Mouse (Mus musculus): ENCODE results near the gene Gria4.
"Not testable (repeated sequence)": the region's sequence is repeated elsewhere in the genome, so short reads cannot be mapped to it uniquely, and the experiment has no call there.

Gene Gria4

DNA sequence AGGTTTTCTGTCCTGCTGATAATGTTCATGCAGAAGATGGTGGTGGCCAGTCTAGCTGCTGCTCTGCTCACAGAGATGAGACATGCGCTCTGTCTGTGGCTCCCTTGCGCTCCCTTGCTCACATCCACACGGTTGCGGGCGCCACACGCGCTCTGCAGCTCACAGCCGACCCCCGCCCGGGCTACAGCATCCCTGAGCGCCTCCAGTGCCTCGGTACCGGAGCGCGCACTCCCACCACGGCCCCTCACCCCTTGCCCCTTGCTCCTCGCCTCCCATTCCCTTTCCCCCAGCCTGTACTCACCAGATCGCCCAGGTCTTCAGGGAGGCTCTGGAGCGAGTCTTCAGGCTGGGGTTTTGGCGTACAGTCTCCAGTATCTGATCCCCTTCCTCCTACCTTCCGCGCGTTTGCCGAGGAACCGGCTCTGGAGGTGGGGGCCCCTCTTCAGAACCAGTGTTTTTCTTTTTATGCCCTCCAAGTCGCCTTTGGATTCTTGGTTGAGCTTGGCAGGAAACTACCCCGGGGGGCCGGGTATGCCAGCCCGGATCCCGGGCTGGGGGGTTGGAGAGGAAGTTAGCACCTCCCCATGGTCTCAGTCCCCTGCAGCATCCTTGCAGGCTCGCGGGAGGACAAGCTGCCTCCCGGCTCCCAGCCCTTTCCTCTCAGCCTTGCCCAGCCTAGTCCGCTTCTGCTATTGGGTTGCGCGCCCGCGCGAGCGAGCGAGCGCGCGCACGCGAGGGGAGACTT lies at the start of gene Gria4:
Gene Gria4 (minus strand): TSS at position 691 of the 745 bp plus-strand sequence.
- DNase-seq (ENCODE audit: low read depth in 1 of 2, low spot score in 2 of 2): no peak

DNA sequence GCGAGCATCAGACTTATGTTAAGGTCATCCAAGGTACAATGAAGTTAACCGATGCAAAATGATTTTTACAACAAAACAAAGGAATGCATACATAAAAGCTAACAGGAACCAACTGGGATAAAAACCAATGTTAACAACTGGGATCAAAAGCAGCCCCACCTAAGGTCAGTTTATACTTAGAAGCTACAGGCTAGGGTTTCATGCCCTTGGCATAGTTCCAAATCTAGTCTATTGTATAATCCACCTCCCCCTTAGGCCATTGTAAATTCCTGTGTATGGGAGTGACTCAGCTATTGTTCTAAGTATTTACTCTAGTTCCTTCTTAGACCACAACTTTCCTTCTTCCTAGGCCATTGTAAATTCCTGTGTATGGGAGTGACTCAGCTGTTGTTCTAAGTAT lies 14.9 kb upstream of the Gria4 start:
- not testable (repeated sequence) for DNase-seq (ENCODE audit: low read depth in 1 of 2, low spot score in 2 of 2)

DNA sequence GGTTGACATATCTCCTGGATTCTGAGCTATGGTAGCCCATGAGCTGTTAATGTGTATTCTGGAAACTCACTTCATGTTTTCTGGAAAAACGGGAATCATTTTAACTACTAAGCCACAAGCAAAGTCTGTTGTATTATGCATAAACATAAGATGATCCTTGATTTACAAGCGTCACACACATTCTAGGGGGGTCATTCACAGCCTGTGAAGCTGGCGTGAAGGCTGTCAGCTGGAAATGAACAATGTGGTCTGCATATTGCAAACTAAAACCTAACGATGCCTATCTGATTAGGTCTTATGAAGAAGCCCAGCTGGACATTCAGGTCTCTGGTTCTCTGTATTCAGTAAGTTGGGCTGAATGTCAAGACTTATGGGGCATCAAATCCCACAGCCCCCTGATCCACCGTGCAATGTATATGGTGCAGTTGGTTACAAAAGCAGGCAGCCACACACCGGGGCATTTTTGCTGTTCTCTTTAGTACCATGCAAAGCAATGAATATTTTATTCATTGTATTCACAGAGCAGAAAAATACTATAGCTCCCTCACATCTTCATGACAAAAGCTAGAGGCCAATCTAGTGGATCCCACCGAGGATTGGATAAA lies 7.2 kb upstream of the Gria4 start:
- no peak for DNase-seq (ENCODE audit: low read depth in 1 of 2, low spot score in 2 of 2)

DNA sequence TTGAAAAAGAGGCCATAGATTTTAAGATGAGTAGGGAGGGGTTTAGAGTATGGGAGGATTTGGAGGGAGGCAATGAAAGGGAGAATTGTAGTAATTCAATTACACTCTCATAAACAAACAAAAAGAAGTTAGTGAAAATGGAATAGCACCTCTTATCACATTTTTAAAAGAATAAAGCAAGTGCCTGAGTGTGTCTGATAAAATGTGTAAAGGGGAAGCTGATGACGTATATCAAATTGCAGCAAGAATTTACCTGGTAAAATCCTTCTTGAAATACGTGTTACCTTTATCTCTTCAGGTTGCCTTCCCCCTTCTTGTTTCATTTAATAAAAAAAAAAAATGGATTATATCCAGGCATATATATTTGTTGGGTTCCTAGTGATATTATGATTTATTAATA lies 1.4 kb upstream of the Gria4 start:
- no peak for DNase-seq (ENCODE audit: low read depth in 1 of 2, low spot score in 2 of 2)

GRCm38 (mm10) chr9:4796289-4796645 lies 233 bp upstream of the Gria4 start:
- DNase-seq (ENCODE audit: low read depth in 1 of 2, low spot score in 2 of 2): no peak

- DNase-seq (ENCODE audit: low read depth in 1 of 2, low spot score in 2 of 2): no peak
These were observed 959 bp downstream of the Gria4 start for GRCm38 (mm10) chr9:4795075-4795474.

GRCm38 (mm10) chr9:4794411-4794810 lies 1.6 kb downstream of the Gria4 start:
- DNase-seq (ENCODE audit: low read depth in 1 of 2, low spot score in 2 of 2): no peak

DNA sequence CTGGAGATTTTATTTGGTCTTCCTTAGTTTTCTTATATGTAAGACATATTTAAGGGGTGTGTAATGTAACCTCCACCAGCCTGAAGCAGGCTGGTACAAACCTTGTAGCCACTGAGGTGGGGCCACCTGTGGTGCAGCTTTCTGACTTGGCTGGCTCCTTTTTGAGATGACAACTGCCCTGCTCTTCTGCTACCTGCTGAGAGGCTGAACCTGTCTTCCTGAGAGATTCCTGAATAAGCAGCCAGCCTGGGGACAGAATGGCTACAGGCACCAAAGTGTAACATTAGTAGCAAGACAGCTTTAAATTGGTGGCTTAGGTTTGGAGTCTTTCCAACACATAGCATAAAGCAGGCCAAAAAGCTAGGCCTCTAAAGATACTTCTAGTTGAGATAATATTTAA lies 46.6 kb downstream of the Gria4 start:
- not testable (repeated sequence) for DNase-seq (ENCODE audit: low read depth in 1 of 2, low spot score in 2 of 2)

DNA sequence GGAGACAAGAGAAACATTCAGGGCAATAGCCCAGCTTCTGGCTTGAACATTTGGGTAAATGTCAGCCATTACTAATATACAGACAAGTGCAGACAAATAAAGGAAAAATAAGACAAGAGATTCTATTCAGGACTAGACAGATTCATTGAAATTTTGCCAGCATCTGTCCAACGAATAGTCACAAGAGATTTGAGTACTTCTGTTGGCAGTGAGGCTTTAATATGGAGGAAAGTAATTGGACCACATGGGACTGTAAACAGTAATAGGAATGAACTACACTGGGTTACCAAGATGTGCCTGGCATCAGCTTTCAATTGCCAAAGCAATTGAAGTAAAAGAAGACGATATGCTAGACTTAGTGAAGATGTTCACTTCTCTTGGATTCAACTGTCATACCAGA lies 81.9 kb downstream of the Gria4 start:
- DNase-seq (ENCODE audit: low read depth in 1 of 2, low spot score in 2 of 2): no peak

- no peak for DNase-seq (ENCODE audit: low read depth in 1 of 2, low spot score in 2 of 2)
These were observed 83.7 kb downstream of the Gria4 start for GRCm38 (mm10) chr9:4712367-4712766.

- no peak for DNase-seq (ENCODE audit: low read depth in 1 of 2, low spot score in 2 of 2)
These were observed 108.9 kb downstream of the Gria4 start for GRCm38 (mm10) chr9:4687149-4687548.

DNA sequence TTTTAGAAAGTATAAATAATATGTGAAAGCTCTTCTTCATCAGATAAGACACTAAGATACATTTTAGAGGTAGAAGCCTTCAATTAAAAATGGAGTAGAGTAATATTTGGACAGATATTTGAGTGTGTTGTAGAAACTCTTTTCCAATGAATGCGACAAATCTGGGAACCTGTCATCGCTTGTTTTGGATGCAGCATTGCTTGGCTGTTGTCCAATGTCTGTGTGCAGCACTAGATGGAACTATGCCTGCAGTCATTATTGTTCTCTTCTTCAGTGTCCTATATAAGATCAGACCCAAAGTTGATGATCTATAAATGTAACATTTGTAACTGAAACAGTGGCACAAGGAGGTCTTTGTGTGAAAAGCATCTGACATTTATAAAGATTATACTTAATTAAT lies 115.8 kb downstream of the Gria4 start:
- DNase-seq (ENCODE audit: low read depth in 1 of 2, low spot score in 2 of 2): no peak

DNA sequence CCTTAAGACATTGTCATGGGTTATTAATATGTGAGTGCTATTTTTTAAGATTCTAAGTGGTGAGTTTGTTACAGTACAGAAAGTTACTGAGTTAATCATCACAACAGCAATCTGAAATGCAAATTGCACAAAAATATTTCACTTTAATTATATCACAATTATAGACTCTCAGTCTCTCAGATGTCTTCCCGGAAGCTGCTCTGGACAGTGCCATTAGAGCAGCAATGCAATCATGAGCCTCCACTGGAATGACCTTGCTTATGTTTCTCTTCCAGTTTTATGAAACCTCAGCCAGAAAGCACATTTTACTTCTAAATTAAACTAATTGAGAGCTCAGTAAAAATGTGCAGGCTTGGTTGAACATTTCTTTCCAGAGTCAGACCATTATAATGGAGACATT lies 116.9 kb downstream of the Gria4 start:
- DNase-seq (ENCODE audit: low read depth in 1 of 2, low spot score in 2 of 2): no peak

DNA sequence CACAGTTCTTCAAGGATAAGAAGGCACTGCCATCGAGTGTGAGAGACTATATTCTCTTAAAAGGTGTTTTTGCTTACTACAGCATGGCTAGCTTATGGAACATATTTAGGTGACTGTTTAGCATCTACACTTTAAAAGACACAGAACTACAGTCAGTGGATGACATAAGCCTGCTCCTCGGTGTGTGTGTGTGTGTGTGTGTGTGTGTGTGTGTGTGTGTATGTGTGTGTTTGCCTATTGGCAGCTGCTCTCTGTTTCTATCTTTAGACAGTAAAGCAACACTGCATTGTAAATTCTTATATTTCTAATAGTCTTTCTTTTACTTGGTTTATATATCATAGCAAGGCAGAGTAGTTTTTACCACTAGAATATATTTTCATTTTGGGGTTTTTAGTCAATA lies 130.3 kb downstream of the Gria4 start:
- DNase-seq (ENCODE audit: low read depth in 1 of 2, low spot score in 2 of 2): no peak

DNA sequence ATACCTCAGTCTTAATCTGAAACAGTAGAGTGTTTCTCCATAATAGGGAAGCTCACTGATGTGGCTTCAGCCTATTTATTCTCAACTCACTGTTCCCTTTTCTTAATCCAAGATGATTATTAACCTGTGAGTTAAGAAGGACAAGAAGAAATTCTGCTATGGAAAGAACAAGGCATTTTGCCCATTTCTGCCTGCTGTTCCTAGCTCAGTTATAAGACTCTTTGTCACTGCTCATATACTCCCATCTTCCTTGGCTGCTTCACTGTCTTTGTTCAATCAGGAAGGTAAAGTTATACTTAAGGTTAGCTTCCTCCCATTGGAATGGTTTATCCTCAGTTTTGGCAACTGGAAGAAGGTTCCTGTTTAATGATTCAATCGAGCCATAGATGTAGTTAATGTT lies 133.6 kb downstream of the Gria4 start:
- DNase-seq (ENCODE audit: low read depth in 1 of 2, low spot score in 2 of 2): no peak

DNA sequence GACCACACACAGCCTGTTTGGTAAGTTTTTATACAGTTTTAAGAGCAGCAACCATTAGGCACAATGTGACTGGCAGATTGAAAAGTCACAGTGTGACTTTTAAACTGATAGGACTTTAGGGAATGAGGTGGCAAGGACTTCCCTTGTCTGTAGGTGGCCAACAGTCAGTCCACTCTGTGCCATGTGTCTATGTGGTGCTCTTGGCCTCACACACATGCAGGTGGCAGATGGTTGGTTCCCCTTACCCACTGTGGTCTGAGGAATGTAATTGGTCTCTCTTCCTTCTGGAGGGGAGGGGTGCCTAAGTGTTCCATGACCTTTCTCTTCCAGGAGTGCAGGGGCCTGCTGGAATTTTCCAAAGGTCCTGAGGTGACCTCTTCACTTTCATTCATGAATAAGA lies 137.1 kb downstream of the Gria4 start:
- no peak for DNase-seq (ENCODE audit: low read depth in 1 of 2, low spot score in 2 of 2)

DNA sequence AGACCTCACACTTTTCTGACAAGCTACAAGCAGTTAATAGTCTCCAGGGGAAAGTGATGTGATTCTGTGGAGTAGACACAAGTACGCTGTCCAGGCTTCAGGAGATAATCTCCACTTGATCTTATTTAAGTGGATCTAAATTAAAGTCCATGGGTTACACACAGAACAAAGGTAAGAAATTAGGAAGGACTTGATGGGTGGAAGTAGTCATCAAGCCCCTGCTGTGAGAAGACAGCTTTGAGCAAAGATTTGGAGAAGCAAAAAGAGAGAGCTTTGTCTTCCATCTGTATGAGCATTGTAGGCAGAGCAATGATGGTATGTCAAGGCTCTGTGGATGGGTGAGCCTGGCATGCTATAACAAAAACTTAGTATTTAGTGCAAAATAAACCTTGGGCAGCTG lies 141.7 kb downstream of the Gria4 start:
- no peak for DNase-seq (ENCODE audit: low read depth in 1 of 2, low spot score in 2 of 2)

DNA sequence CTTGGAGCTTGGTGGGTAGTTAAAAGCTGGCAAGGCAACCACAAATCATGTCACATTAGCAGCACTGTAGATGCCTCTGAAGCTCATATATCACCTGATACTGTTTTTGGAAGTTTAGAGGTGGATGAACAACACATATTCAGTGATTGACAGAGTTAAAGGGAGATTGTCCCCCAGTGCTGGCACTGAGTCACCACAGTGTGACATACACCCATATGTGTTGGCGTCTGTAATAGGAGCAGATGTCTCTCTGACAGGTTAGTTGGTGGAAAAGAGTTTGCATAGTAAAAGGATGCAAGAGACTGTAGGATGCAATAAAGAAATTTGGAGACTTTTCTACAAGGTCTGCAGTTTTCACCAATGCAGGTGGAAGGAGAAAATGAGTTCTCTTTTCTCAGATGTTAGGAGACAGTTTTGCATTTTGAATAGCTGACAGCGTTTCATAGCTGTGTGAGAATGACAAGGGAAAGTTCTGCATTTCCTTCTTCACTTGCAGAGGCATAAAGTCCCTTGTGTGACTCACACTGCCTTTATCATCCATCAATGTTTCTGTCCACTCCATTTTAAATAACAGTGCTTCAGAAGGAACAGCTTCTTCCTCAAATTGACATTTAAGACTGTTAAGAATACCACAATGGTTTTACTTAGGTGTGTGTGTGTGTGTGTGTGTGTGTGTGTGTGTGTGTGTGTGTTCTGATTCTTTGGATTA lies 156.7 kb downstream of the Gria4 start:
- DNase-seq (ENCODE audit: low read depth in 1 of 2, low spot score in 2 of 2): no peak

- no peak for DNase-seq (ENCODE audit: low read depth in 1 of 2, low spot score in 2 of 2)
These were observed 164.1 kb downstream of the Gria4 start for GRCm38 (mm10) chr9:4631910-4632309.

DNA sequence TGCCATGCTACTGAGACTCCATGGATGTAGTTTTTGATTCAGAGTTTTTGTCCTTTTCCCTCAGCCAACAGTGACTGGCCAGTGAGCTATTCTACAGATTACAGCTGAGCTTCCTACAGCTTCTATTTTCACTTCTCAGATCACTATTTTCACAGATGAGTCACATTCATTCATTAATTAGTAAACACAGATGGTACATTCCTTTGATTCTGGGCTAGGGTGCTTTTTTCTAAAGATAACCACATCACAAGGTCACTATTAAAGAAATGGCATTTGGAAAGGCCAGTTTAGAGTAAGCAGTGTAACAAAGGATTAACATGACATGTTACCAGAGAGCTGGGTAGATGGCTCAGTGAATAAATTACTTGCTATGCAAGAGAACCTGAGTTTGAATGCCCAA lies 180.7 kb downstream of the Gria4 start:
- no peak for DNase-seq (ENCODE audit: low read depth in 1 of 2, low spot score in 2 of 2)

DNA sequence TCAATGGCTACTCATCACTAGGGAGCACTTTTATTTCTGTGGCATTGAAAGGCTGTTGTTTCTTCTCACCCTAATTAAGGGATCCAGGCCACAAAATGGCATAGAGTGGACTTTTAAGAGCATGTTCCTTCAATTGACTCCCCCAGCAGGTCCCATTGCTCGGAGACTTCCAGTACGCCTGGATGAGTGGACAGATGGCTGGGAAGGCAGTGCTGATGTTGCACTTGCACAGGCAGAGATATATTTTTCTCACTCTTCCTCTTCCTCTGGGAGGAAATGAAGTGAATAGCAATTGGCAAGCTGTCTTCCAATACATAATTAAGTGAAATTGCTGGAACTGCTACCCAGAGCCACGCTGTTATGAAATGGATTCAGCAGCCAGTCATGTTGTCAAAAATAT lies 190.7 kb downstream of the Gria4 start:
- no peak for DNase-seq (ENCODE audit: low read depth in 1 of 2, low spot score in 2 of 2)

GRCm38 (mm10) chr9:4604236-4604635 lies 191.8 kb downstream of the Gria4 start:
- no peak for DNase-seq (ENCODE audit: low read depth in 1 of 2, low spot score in 2 of 2)

DNA sequence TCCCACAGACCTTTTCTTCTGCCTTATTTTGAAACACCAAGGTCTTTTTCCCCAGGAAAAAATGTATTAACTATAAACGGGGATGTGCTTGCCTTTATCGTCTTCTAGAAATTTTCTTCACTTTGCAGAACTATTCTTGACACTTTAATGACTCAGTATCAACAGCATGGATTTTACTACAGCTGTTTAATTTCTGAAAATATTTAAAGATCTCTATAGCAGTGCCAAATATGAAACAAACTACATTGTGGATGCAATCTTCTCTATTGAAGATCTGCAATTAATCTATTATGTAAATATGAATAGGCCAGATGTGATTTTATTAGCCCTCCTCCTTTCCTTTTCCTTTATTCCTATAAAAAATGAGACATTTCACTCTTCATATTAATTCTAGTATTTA lies 194.2 kb downstream of the Gria4 start:
- DNase-seq (ENCODE audit: low read depth in 1 of 2, low spot score in 2 of 2): no peak

Data from monocyte, adult 2 months (primary cell).